Mouse (Mus musculus) hindbrain, embryonic 12.5 days (tissue): ENCODE results near the gene Clasp2. TPM values are rescaled to one million over a fixed set of nuclear protein-coding genes. Genes with fewer than 3 reads are reported as not detected.

ENCODE experiments used
- ATAC-seq: fragments of 200-750 bp; cut with Nextera tagmentation; 2 replicates; pipeline ENCODE4 v1.8.0; 2017; ENCODE audit warnings: moderate TSS enrichment; ENCODE audit not compliant: low FRiP score
- H3K27ac ChIP-seq: fragments of 300-500 bp; sonication (generic); 2 replicates; pipeline ENCODE4 v1.5.1; 2016; ENCODE audit warnings: mild to moderate bottlenecking
- H3K27me3 ChIP-seq: fragments of 300-500 bp; sonication (generic); 2 replicates; pipeline ENCODE4 v1.6.1; 2016; ENCODE audit warnings: mild to moderate bottlenecking
- H3K36me3 ChIP-seq: fragments of 300-500 bp; sonication (generic); 2 replicates; pipeline ENCODE4 v1.6.1; 2016; ENCODE audit warnings: mild to moderate bottlenecking
- H3K4me1 ChIP-seq: fragments of 300-500 bp; sonication (generic); 2 replicates; pipeline ENCODE4 v1.6.1; 2016
- H3K4me2 ChIP-seq: fragments of 300-500 bp; sonication (generic); replicated peaks from 2 replicates; pipeline ENCODE4 v1.6.1; 2016; ENCODE audit warnings: mild to moderate bottlenecking
- H3K4me3 ChIP-seq: fragments of 300-500 bp; sonication (generic); 2 replicates; pipeline ENCODE4 v1.5.1; 2016; ENCODE audit warnings: mild to moderate bottlenecking
- H3K9ac ChIP-seq: fragments of 300-500 bp; sonication (generic); 2 replicates; pipeline ENCODE4 v1.6.1; 2016; ENCODE audit warnings: mild to moderate bottlenecking, moderate library complexity
- H3K9me3 ChIP-seq: fragments of 300-500 bp; sonication (generic); replicated peaks from 2 replicates; pipeline ENCODE4 v1.6.1; 2016; ENCODE audit warnings: mild to moderate bottlenecking
- WGBS: fragments of 180-500 bp; shearing (Covaris S2); methylation state at CpG from one replicate; pipeline ENCODE4 v1.1.7; 2016; 5-methylcytosine and 5-hydroxymethylcytosine counted together
- polyA plus RNA-seq: library from polyadenylated mRNA; unstranded; fragments of >200 nt; fragmentation: Nextera tagmentation; extraction: Ambion mirVana; gene quantifications from 2 replicates; pipeline ENCODE4 v1.2.1, GENCODE M21; 2016

Gene Clasp2
- polyA plus RNA-seq, 1 experiment from 2014 or later, result 84.5 TPM

DNA sequence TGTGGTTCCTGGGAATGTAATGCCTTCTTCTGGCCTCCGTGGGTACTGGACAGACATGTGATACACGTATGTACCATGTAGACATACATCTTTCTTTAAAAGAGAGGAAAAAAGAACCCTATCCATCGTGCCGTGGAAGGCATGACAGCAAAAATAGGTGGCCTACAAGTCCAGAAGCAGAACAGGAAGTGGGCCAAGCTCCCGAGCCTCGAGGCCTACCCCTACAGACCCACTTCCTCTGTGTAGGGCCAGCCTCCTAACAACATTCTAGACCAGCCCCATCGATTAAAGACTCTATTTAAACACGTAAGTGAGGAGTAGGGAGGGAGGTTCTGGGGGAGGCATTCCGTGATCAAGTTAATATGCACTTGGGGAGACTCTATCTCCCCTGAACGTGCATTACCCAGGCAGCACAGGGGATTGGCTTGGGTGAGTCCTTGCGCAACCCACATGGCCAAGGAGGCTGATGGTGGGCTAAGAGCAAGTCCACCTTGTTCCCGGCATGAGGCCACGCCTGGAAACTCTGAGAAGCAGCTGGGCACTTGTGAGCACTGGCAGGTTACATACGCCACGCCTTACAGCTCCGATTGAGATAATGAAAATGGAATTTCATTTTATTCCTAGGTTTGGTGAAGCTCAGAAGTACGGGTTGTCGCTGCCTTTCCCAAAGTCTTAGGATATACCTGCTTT, 14.1 kb upstream of the Clasp2 start:
- Histone ChIP-seq H3K4me3 (no peak overlapping the region), H3K27me3 (no peaks in the 10 kb centered on the region), H3K9me3 (no peaks in the 10 kb centered on the region), H3K4me1 (no peaks in the 10 kb centered on the region), H3K4me2 (no peak overlapping the region), H3K27ac (no peak overlapping the region), H3K36me3 (no peaks in the 10 kb centered on the region), H3K9ac (no peak overlapping the region)
- ATAC-seq, result no peak
- 91% methylated on average over 18 of the region's 18 CpGs for WGBS

DNA sequence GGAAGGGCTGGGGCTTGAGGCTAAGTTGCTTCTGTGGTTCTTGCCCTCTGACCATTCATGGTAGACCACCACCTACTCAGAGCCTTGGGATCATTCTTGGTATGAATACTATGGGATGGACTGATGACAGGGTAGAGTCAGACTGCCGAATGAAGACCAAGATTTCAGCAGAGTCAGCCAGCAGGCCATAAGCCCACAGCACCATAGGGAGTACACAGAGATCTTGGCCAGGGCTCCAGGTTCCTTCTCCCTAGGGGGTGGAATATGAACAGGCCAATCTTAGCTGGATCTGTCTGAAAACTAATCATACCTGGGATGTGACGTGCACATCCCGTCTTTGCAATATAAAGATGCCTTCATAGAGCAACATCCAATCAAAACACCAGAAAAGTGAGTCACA, 9.7 kb upstream of the Clasp2 start:
- 79% methylated on average over 3 of the region's 3 CpGs for WGBS
- no peak overlapping the region for H3K4me2 ChIP-seq
- no peaks in the 10 kb centered on the region for H3K27me3 ChIP-seq
- no peak overlapping the region for H3K4me3 ChIP-seq
- no peak overlapping the region for H3K9ac ChIP-seq
- H3K4me1 ChIP-seq, result no peaks in the 10 kb centered on the region
- H3K27ac ChIP-seq, result no peak overlapping the region
- H3K36me3 ChIP-seq, result no peaks in the 10 kb centered on the region
- no peak for ATAC-seq
- no peaks in the 10 kb centered on the region for H3K9me3 ChIP-seq

DNA sequence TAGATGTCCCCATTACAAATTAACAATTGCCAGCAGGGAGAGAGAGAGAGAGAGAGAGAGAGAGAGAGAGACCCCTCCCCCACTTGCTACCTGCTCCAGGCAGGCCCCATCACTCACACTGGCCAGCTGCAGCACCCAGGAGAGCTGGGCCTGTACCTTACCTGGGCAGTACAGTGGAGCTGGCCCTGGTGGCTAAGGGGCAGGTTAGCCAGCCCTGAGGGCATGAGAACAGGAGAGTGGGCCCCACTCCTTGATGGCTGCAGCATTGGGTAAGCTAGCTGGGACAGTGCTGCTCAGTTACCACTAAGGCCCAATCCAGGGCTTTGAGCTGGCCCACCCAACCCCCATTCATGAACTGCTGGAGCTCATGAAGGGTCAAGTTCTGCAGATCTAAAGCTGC, 5.4 kb upstream of the Clasp2 start:
- no peaks in the 10 kb centered on the region for H3K36me3 ChIP-seq
- H3K4me2 ChIP-seq, result no peak overlapping the region
- H3K9ac ChIP-seq, result no peak overlapping the region
- H3K27me3 ChIP-seq, result no peaks in the 10 kb centered on the region
- no peaks in the 10 kb centered on the region for H3K9me3 ChIP-seq
- peaks cover 6% of the 10 kb centered on the region for H3K4me1 ChIP-seq
- no peak overlapping the region for H3K4me3 ChIP-seq
- ATAC-seq, result no peak
- H3K27ac ChIP-seq, result no peak overlapping the region

DNA sequence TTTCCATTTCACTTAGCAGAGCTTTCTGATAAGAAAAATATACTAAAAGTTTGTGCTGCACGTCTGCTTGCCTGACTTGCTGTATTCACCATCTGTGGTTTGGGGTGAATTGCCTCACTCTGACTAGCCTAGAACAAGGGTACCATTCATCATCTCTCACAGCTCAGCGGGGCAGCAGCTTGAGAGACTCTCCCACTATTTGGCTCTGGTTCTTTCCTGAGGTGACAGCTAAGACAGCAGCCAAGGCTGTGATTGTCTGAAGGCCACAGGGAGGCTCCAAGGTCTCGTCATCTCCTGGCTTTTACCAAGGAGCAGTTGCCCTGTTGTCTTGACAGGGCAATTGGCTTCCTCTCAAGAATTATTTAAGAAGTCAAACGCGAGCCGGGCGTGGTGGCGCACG, 3.3 kb upstream of the Clasp2 start:
- H3K36me3 ChIP-seq, result no peaks in the 10 kb centered on the region
- no peaks in the 10 kb centered on the region for H3K27me3 ChIP-seq
- no peak overlapping the region for H3K27ac ChIP-seq
- H3K4me3 ChIP-seq, result no peak overlapping the region
- H3K4me1 ChIP-seq, result peaks cover 11% of the 10 kb centered on the region
- no peak for ATAC-seq
- H3K9ac ChIP-seq, result no peak overlapping the region
- no peaks in the 10 kb centered on the region for H3K9me3 ChIP-seq
- 63% methylated on average over 9 of the region's 9 CpGs for WGBS
- H3K4me2 ChIP-seq, result no peak overlapping the region

DNA sequence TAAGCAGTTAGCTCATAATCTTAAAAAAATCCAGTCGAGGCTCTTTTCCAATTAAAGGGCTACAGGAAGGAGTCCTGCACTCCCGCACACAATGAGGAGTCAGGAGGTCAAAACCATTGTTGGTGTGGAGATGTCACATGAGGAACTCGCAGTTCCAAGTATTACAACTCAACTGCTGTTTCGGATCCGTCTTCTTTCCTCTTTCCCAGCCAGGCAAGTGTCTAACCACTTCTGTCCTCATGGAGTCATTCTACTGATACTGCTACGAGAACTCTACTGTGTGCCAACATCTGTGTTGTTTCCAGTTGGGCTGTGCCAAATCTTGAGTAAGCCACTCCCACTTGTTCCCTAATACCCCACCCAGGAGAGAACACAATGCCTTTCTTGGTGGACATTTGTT, 2.3 kb upstream of the Clasp2 start:
- no peaks in the 10 kb centered on the region for H3K27me3 ChIP-seq
- no peak overlapping the region for H3K9ac ChIP-seq
- no peak for ATAC-seq

DNA sequence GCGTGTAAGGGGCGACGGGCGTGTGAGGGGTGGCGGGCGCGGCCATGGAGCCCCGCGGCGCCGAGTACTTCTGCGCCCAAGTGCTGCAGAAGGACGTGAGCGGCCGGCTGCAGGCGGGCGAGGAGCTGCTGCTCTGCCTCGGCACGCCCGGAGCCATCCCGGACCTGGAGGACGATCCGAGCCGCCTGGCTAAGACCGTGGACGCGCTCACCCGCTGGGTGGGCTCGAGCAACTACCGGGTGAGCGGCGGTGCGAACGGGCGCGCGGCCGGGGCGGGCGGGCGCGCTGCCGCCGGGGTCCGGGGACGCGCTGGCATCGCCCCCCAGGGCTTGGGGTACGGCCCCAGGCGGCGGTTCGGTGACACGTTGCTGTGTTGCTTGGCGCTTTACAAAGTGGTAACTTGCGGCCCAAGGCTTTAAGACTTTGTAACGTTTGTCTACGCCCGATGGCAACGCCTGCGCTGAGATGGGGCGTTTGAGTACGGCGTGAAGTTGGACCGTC, 414 bp downstream of the Clasp2 start:
- Histone ChIP-seq H3K27ac (peak overlapping the region; percentile 77; the same call in 1 of the 2 replicates), H3K9me3 (no peaks in the 10 kb centered on the region), H3K9ac (peak overlapping the region; percentile 76), H3K36me3 (no peaks in the 10 kb centered on the region), H3K27me3 (no peaks in the 10 kb centered on the region), H3K4me1 (peaks cover 17% of the 10 kb centered on the region), H3K4me3 (peak overlapping the region; percentile 69), H3K4me2 (peak overlapping the region; percentile 82)
- ATAC-seq, result peak; percentile 84
- under 1% methylated on average over 55 of the region's 64 CpGs for WGBS

More for the DNA sequence above, 2.3 kb upstream of the Clasp2 start:
- Histone ChIP-seq H3K4me2 (no peak overlapping the region), H3K9me3 (no peaks in the 10 kb centered on the region), H3K27ac (no peak overlapping the region), H3K4me3 (no peak overlapping the region), H3K4me1 (peaks cover 17% of the 10 kb centered on the region), H3K36me3 (no peaks in the 10 kb centered on the region)
- 86% methylated on average over 6 of the region's 6 CpGs for WGBS

DNA sequence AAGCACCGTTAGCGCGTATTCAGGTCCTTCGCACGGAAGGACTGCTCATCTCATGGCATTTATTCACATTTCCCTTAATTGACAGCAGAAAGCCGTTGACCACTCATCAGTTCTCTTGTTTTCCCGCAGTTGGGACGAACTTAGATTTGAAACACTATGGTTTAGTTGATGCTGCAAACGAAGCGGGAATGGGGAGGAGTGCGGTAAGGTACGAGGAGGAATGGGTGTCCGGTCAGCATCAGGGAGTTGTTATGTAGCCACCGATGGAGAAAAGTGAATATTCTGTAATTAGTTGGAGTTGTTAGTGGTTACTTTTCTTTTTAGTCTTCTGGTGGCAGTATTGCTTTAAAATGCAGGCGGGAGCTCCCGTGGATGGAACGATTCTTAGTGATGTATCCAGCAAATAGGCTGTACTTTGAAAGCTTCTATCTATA, 1.1 kb downstream of the Clasp2 start:
- H3K27me3 ChIP-seq, result no peaks in the 10 kb centered on the region
- ATAC-seq, result no peak
- H3K4me1 ChIP-seq, result peaks cover 17% of the 10 kb centered on the region
- H3K4me2 ChIP-seq, result peak overlapping the region; percentile 82
- no peaks in the 10 kb centered on the region for H3K36me3 ChIP-seq
- no peak overlapping the region for H3K27ac ChIP-seq
- WGBS, result 6% methylated on average over 17 of the region's 17 CpGs
- peak overlapping the region; percentile 69 for H3K4me3 ChIP-seq
- no peaks in the 10 kb centered on the region for H3K9me3 ChIP-seq
- H3K9ac ChIP-seq, result peak overlapping the region; percentile 76

DNA sequence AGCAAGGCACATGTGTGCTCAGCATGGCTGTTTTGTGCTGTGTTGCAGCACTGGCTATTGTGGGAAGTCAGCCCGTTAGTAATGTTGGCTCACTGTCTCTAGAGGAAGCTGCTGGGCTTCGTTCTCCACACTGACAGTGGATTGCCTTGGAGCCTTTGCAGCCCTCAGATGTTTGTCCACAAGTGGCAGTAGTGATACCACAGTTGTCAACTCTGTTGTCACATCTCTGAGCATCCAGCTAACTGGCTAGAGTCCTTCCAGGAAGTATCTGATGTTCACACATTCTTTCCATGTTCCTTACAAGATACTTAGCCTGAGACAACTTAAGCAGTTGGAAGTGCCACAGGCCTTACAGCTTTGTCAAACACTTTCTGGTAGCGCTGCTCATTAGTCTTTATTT, 2.0 kb downstream of the Clasp2 start:
- H3K4me1 ChIP-seq, result peaks cover 17% of the 10 kb centered on the region
- H3K4me3 ChIP-seq, result no peak overlapping the region
- no peaks in the 10 kb centered on the region for H3K27me3 ChIP-seq
- no peak for ATAC-seq
- H3K9ac ChIP-seq, result no peak overlapping the region
- H3K27ac ChIP-seq, result no peak overlapping the region
- H3K4me2 ChIP-seq, result no peak overlapping the region
- 58% methylated on average over 3 of the region's 3 CpGs for WGBS
- H3K36me3 ChIP-seq, result no peaks in the 10 kb centered on the region
- H3K9me3 ChIP-seq, result no peaks in the 10 kb centered on the region

DNA sequence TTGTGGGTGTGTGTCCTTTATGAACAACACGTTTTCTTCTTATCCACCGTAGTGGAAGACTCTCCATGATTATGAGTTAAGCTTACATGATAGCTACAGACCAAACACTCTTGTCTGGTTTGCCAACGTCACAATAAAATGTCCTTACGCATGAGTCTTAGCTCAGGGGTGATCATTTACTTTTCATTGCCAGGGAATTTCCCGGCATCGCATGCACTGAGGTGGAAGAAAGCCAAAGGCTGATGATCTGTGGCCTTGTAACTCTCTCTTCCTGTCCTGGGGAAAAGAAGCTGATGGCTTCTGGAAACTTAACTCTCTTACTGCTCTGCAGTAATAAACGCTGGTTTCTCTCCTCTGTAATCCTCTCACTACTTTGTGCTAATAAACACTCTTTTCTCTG, 8.1 kb downstream of the Clasp2 start:
- 88% methylated on average over 7 of the region's 7 CpGs for WGBS
- no peaks in the 10 kb centered on the region for H3K4me1 ChIP-seq
- H3K4me2 ChIP-seq, result no peak overlapping the region
- H3K9ac ChIP-seq, result no peak overlapping the region
- no peaks in the 10 kb centered on the region for H3K27me3 ChIP-seq
- H3K9me3 ChIP-seq, result no peaks in the 10 kb centered on the region
- H3K36me3 ChIP-seq, result peaks cover 3% of the 10 kb centered on the region; the same call in 1 of the 2 replicates
- ATAC-seq, result no peak
- H3K4me3 ChIP-seq, result no peak overlapping the region
- H3K27ac ChIP-seq, result no peak overlapping the region

DNA sequence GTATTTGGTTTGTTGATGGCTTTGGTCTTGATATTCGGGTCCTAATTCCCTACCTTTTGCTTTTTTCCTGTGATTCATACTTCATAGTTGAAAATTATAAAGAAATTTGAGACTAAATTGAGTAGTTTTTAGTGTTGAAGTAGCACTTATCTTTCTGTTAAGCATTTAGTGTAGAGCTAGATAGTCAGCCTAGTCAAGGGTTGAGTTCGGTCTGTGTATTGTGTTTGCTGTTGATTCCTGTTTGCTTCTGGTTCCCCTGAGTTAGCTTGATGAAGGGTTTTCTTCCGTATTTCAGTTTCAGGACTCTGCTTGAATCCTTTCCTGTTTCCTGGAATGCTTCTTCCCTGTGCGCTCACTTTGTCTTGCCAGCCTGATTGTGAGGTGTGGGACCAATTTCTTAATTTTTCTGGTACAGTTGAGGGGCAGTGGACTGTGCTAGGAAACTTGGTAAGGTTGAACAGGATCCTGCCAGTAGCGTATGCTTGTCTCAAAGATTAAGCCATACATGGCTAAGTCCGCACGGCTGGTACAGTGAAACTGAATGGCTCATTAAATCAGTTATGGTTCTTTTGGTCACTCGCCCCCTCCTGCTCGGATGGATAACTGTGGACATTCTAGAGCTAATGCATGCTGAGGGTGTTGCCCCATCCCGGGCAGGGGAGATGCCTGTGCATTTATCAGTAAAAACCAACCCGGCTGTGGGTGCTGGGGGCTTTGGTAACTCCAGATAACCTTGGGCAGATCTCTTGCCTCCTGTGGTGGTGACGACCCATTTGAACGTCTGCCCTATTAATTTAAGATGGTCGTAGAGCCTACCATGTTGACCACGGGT, 14.8 kb downstream of the Clasp2 start:
- Histone ChIP-seq H3K4me3 (no peak overlapping the region), H3K4me2 (no peak overlapping the region), H3K27me3 (no peaks in the 10 kb centered on the region), H3K4me1 (no peaks in the 10 kb centered on the region), H3K36me3 (no peaks in the 10 kb centered on the region), H3K27ac (no peak overlapping the region), H3K9me3 (0 out of 2 replicates have a peak, but pooled peaks cover 5% of the 10 kb centered on the region), H3K9ac (no peak overlapping the region)
- WGBS, result 92% methylated on average over 15 of the region's 15 CpGs
- no peak for ATAC-seq

DNA sequence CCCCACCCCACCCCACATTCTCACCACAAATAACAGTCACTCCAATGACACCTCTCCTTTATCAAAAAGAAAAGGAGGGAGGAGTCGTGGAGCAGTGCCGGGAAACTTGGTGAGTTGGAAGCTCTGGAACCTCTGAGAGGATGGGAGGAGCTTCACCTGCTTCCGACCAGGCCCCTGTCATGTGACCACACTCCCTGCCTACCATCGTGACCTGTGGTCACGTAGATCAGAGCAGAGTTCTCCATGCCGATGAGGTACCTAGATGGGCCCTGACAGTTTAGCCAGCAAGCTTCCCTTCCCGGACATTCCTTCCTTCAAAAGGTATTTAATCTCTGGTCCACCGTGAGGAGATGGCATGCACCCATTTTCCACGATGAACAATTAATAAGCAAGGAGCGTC, 17.2 kb downstream of the Clasp2 start:
- no peaks in the 10 kb centered on the region for H3K27me3 ChIP-seq
- no peak for ATAC-seq
- H3K9ac ChIP-seq, result no peak overlapping the region
- H3K4me2 ChIP-seq, result no peak overlapping the region
- 0 out of 2 replicates have a peak, but pooled peaks cover 6% of the 10 kb centered on the region for H3K36me3 ChIP-seq
- 95% methylated on average over 10 of the region's 10 CpGs for WGBS
- no peak overlapping the region for H3K27ac ChIP-seq
- no peaks in the 10 kb centered on the region for H3K4me1 ChIP-seq
- H3K9me3 ChIP-seq, result 0 out of 2 replicates have a peak, but pooled peaks cover 5% of the 10 kb centered on the region
- H3K4me3 ChIP-seq, result no peak overlapping the region

DNA sequence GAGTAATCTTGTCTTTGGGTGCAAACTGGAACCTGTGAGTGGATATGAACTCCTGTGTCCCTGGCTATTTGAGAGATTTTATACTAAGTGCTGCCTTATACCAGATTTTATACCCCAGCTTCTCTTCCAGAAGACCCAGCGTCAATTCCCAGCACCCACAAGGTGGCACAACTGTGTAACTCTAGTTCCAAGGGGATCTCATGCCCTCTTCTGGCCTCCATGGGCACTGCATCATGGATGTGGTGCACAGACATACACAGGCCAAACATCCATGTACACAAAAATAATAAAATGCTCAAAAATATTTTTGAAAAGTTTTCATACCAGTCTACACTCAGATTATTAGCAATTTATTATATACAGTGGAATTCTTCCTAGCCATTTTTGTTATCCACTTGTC, 18.4 kb downstream of the Clasp2 start:
- Histone ChIP-seq H3K27me3 (no peaks in the 10 kb centered on the region), H3K4me2 (no peak overlapping the region), H3K4me1 (no peaks in the 10 kb centered on the region), H3K9me3 (0 out of 2 replicates have a peak, but pooled peaks cover 5% of the 10 kb centered on the region), H3K36me3 (0 out of 2 replicates have a peak, but pooled peaks cover 6% of the 10 kb centered on the region), H3K27ac (no peak overlapping the region), H3K9ac (no peak overlapping the region), H3K4me3 (no peak overlapping the region)
- ATAC-seq, result no peak
- 100% methylated on average over 1 of the region's 1 CpGs for WGBS
